Mouse (Mus musculus): ENCODE measurements around the gene Stat5a. TPM values are rescaled to one million over a fixed set of nuclear protein-coding genes. Genes with fewer than 3 reads are reported as not detected.

The Stat5a gene
- total and polyA plus RNA-seq, 2 experiments from 2014 or later, result 4.0 to 5.1 TPM

GRCm38 (mm10) chr11:100840866-100841265 lies 18.3 kb upstream of the Stat5a start:
- ATAC-seq (ENCODE audit: low FRiP score) (no peak), DNase-seq (ENCODE audit: low spot score) (no peak)
- H3K27me3 ChIP-seq (ENCODE audit: insufficient read depth, low read length), result no peaks in the 10 kb centered on the region
- H3K9ac ChIP-seq (replicated peaks; ENCODE audit: low read length, poor library complexity, severe bottlenecking), result no peak overlapping the region
- H3K36me3 ChIP-seq (ENCODE audit: insufficient read depth, low read length), result no peaks in the 10 kb centered on the region
- no peak overlapping the region for H3K27ac ChIP-seq (ENCODE audit: low read depth, low read length)
- H3K4me3 ChIP-seq (ENCODE audit: low read depth, low read length), result no peak overlapping the region
- WGBS, result 74% methylated on average over 12 of the region's 12 CpGs
- no peak for TF ChIP-seq CTCF (IDR thresholded peaks at IDR 0.05)
- H3K4me2 ChIP-seq (ENCODE audit: low read depth, low read length, poor library complexity, severe bottlenecking), result no peak overlapping the region
- H3K4me1 ChIP-seq (ENCODE audit: insufficient read depth, low read length), result no peaks in the 10 kb centered on the region
- no peaks in the 10 kb centered on the region for H3K9me3 ChIP-seq (ENCODE audit: low read length)

- Histone ChIP-seq H3K4me2 (ENCODE audit: low read depth, low read length, poor library complexity, severe bottlenecking) (no peak overlapping the region), H3K27ac (ENCODE audit: low read depth, low read length) (no peak overlapping the region), H3K36me3 (ENCODE audit: insufficient read depth, low read length) (no peaks in the 10 kb centered on the region), H3K9me3 (ENCODE audit: low read length) (no peaks in the 10 kb centered on the region), H3K4me1 (ENCODE audit: insufficient read depth, low read length) (no peaks in the 10 kb centered on the region), H3K9ac (replicated peaks; ENCODE audit: low read length, poor library complexity, severe bottlenecking) (no peak overlapping the region), H3K4me3 (ENCODE audit: low read depth, low read length) (no peak overlapping the region), H3K27me3 (ENCODE audit: insufficient read depth, low read length) (no peaks in the 10 kb centered on the region)
- no peak for TF ChIP-seq CTCF (IDR thresholded peaks at IDR 0.05)
- DNase-seq (ENCODE audit: low spot score), result no peak
- ATAC-seq (ENCODE audit: low FRiP score), result no peak
- WGBS, result 80% methylated on average over 7 of the region's 7 CpGs
Measured at GRCm38 (mm10) chr11:100842025-100842424, 17.1 kb upstream of the Stat5a start.

GRCm38 (mm10) chr11:100843070-100843669 lies 16.0 kb upstream of the Stat5a start:
- no peak for DNase-seq (ENCODE audit: low spot score)
- Histone ChIP-seq H3K36me3 (ENCODE audit: insufficient read depth, low read length) (no peaks in the 10 kb centered on the region), H3K27me3 (ENCODE audit: insufficient read depth, low read length) (no peaks in the 10 kb centered on the region), H3K9me3 (ENCODE audit: low read length) (no peaks in the 10 kb centered on the region), H3K27ac (ENCODE audit: low read depth, low read length) (no peak overlapping the region), H3K9ac (replicated peaks; ENCODE audit: low read length, poor library complexity, severe bottlenecking) (no peak overlapping the region), H3K4me1 (ENCODE audit: insufficient read depth, low read length) (no peaks in the 10 kb centered on the region), H3K4me2 (ENCODE audit: low read depth, low read length, poor library complexity, severe bottlenecking) (no peak overlapping the region), H3K4me3 (ENCODE audit: low read depth, low read length) (no peak overlapping the region)
- TF ChIP-seq CTCF (IDR thresholded peaks at IDR 0.05), result no peak
- ATAC-seq (ENCODE audit: low FRiP score), result no peak
- WGBS, result 95% methylated on average over 8 of the region's 8 CpGs

- H3K9me3 ChIP-seq (ENCODE audit: low read length), result no peaks in the 10 kb centered on the region
- peaks cover 2% of the 10 kb centered on the region; the same call in 1 of the 2 replicates for H3K4me1 ChIP-seq (ENCODE audit: insufficient read depth, low read length)
- ATAC-seq (ENCODE audit: low FRiP score), result no peak
- H3K36me3 ChIP-seq (ENCODE audit: insufficient read depth, low read length), result no peaks in the 10 kb centered on the region
- no peak for DNase-seq (ENCODE audit: low spot score)
- no peak overlapping the region for H3K4me2 ChIP-seq (ENCODE audit: low read depth, low read length, poor library complexity, severe bottlenecking)
- no peak overlapping the region for H3K9ac ChIP-seq (replicated peaks; ENCODE audit: low read length, poor library complexity, severe bottlenecking)
- H3K27ac ChIP-seq (ENCODE audit: low read depth, low read length), result no peak overlapping the region
- WGBS, result 91% methylated on average over 4 of the region's 4 CpGs
- no peaks in the 10 kb centered on the region for H3K27me3 ChIP-seq (ENCODE audit: insufficient read depth, low read length)
- TF ChIP-seq CTCF (IDR thresholded peaks at IDR 0.05), result no peak
- no peak overlapping the region for H3K4me3 ChIP-seq (ENCODE audit: low read depth, low read length)
Measured at GRCm38 (mm10) chr11:100844121-100844520, 15.0 kb upstream of the Stat5a start.

GRCm38 (mm10) chr11:100845793-100846192 lies 13.4 kb upstream of the Stat5a start:
- DNase-seq (ENCODE audit: low spot score), result no peak
- Histone ChIP-seq H3K36me3 (ENCODE audit: insufficient read depth, low read length) (no peaks in the 10 kb centered on the region), H3K9me3 (ENCODE audit: low read length) (no peaks in the 10 kb centered on the region), H3K9ac (replicated peaks; ENCODE audit: low read length, poor library complexity, severe bottlenecking) (no peak overlapping the region), H3K4me3 (ENCODE audit: low read depth, low read length) (no peak overlapping the region), H3K27me3 (ENCODE audit: insufficient read depth, low read length) (no peaks in the 10 kb centered on the region), H3K4me1 (ENCODE audit: insufficient read depth, low read length) (peaks cover 2% of the 10 kb centered on the region; the same call in 1 of the 2 replicates), H3K4me2 (ENCODE audit: low read depth, low read length, poor library complexity, severe bottlenecking) (no peak overlapping the region), H3K27ac (ENCODE audit: low read depth, low read length) (no peak overlapping the region)
- ATAC-seq (ENCODE audit: low FRiP score), result no peak
- WGBS, result 83% methylated on average over 6 of the region's 6 CpGs
- no peak for TF ChIP-seq CTCF (IDR thresholded peaks at IDR 0.05)

- no peak overlapping the region for H3K27ac ChIP-seq (ENCODE audit: low read depth, low read length)
- no peak overlapping the region for H3K9ac ChIP-seq (replicated peaks; ENCODE audit: low read length, poor library complexity, severe bottlenecking)
- H3K4me1 ChIP-seq (ENCODE audit: insufficient read depth, low read length), result peaks cover 10% of the 10 kb centered on the region
- H3K4me2 ChIP-seq (ENCODE audit: low read depth, low read length, poor library complexity, severe bottlenecking), result no peak overlapping the region
- ATAC-seq (ENCODE audit: low FRiP score) (no peak), DNase-seq (ENCODE audit: low spot score) (no peak)
- 89% methylated on average over 4 of the region's 4 CpGs for WGBS
- no peaks in the 10 kb centered on the region for H3K9me3 ChIP-seq (ENCODE audit: low read length)
- no peak overlapping the region for H3K4me3 ChIP-seq (ENCODE audit: low read depth, low read length)
- H3K36me3 ChIP-seq (ENCODE audit: insufficient read depth, low read length), result no peaks in the 10 kb centered on the region
- TF ChIP-seq CTCF (IDR thresholded peaks at IDR 0.05), result no peak
- no peaks in the 10 kb centered on the region for H3K27me3 ChIP-seq (ENCODE audit: insufficient read depth, low read length)
Measured at GRCm38 (mm10) chr11:100847572-100847971, 11.6 kb upstream of the Stat5a start.
